Mouse (Mus musculus): ENCODE data around the gene Gclm.

- TF ChIP-seq POLR2A (IDR thresholded peaks at IDR 0.05; ENCODE audit: insufficient read length, low read depth) (no peak), MYOG (IDR thresholded peaks at IDR 0.05; ENCODE audit: control insufficient read depth in 1 of 3, insufficient read depth in 1 of 3, insufficient read length in 2 of 3, low read depth in 2 of 3) (no peak)
Observed at GRCm38 (mm10) chr3:122198966-122199381, 46.4 kb upstream of the Gclm start.

All from myocyte (in vitro differentiated cells).